Mouse (Mus musculus) adrenal gland, postnatal 0 days (tissue): ENCODE data around the gene Lemd1. TPM values are rescaled to one million over a fixed set of nuclear protein-coding genes. Genes with fewer than 3 reads are reported as not detected.

ENCODE experiments used
- microRNA-seq: library from miRNA; unstranded; fragments of <30 nt; microRNA quantifications from one replicate; pipeline ENCODE4, GENCODE M21; 2016; ENCODE audit warnings: borderline replicate concordance; ENCODE audit not compliant: insufficient number of aligned reads
- polyA plus RNA-seq: library from polyadenylated mRNA; unstranded; fragments of >200 nt; fragmentation: Nextera tagmentation; extraction: Ambion mirVana; gene quantifications from 2 replicates; pipeline ENCODE4 v1.2.1, GENCODE M21; 2015

The Lemd1 gene
- 1.2 and 2.6 TPM in 2 replicates for polyA plus RNA-seq

DNA sequence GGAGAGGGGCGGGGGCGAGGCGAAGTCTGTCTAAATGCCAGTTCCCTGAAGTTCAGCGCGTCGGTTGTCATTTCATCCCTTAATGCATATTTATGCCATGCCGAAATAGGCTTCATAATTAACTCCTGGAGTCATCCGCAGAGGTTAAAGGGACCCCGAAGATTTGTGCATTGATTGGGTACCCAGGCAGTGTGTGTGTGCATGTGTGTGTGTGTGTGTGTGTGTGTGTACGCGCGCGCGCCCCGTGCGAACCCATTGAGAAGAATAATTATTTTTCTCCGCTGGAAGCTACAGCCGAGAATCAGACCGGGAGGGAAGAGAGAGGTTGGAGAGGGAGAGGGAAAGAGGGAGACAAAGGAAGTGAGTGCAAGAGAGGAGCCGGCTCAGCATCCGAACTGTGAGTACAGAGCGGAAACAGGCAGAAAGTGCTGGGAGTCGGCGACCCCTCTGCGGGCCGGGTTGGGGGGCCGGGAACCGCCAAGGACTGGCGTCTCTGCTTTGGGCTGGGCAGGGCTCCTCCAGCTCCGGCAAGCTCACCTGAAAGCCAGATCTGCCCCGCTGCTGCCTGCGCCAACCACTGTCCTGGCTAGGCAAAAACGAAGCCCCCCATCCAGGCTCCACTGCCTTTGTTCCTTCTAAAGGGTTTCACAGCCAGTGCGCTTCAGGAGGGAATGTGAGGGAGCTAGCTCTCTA, at the start of gene Lemd1, which contains the start of gene AC124108.1:
Gene Lemd1 (plus strand): TSS at position 339 of the 693 bp plus-strand sequence.
Gene AC124108.1 (plus strand): TSS at position 365 of the 693 bp plus-strand sequence.

DNA sequence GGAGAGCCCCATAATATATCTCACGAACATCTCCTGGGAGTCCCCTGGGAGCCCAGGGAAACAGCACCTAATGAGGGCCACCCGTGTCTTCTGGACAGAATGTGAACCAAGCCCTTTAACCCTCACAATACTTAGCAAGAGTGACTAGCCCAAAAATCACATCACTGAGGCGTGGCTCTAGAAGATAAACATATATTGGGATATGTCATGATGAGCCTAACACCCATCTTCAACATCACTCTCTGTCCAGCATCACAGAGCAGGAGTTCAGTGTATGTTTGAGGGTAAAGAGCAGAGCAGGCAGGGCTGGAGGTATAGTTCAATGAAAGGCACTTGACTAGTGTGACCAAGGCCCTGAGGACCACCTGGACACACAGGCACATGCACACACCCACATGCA, 38.4 kb downstream of the Lemd1 start, which contains the start of gene Gm10188:
Gene Gm10188 (minus strand): TSS at position 101 of the 400 bp plus-strand sequence.

DNA sequence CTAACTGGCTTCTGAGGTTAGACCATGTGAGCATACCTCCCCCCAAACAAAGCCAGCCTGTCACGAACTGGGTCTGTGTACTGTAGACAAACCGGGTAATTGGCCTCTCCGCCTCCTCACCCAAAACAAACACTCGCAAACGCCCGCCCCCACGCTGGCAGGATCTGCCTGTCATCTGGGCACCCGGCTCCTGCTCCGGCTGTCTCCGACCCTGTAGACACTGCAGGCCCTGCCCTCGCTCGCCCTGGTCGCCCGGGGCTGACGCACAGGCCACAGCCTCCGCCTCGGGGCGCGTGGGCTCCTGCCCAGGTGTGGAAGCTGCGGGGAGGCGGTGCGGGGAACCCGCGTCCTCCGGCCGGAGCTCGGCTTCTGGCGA, 107.2 kb downstream of the Lemd1 start, which contains the start of gene Klhdc8a:
Gene Klhdc8a (plus strand): TSS at position 202 of the 376 bp plus-strand sequence.

Small RNA genes within 50 kb of the gene (microRNA-seq; reads per million reads assigned to microRNA genes)
- gene Mir135b = 341 reads per million, percentile 60 among the genes with 10 or more reads in this experiment

Other genes with a start within 250 kb of the Lemd1 start
- 3.8 and 10.4 TPM in 2 replicates for gene Slc45a3, start 228.5 kb upstream of the Lemd1 start, polyA plus RNA-seq
- 16.6 and 18.2 TPM in 2 replicates for gene Elk4, start 183.8 kb upstream of the Lemd1 start, polyA plus RNA-seq
- 5.5 and 6.8 TPM in 2 replicates for gene Mfsd4a, start 123.4 kb upstream of the Lemd1 start, polyA plus RNA-seq
- 2.8 and 11.5 TPM in 2 replicates for gene Cdk18, start 51.7 kb upstream of the Lemd1 start, polyA plus RNA-seq
- 0.03 and 0.27 TPM in 2 replicates for gene AC124108.1, start within 50 bp of the Lemd1 start, polyA plus RNA-seq
- gene Gm10188, start 38.3 kb downstream of the Lemd1 start, polyA plus RNA-seq = not detected in 2 replicates
- gene Klhdc8a, start 107.2 kb downstream of the Lemd1 start, polyA plus RNA-seq = 40.9 and 90.3 TPM in 2 replicates
- 1.7 and 2.3 TPM in 2 replicates for gene Nuak2, start 124.7 kb downstream of the Lemd1 start, polyA plus RNA-seq
- 14.7 and 14.9 TPM in 2 replicates for gene Tmcc2, start 199.8 kb downstream of the Lemd1 start, polyA plus RNA-seq
- gene Dstyk, start 226.1 kb downstream of the Lemd1 start, polyA plus RNA-seq = 8.7 and 10.0 TPM in 2 replicates